Mouse (Mus musculus) liver, adult 2 months (tissue): ENCODE data around the gene Shoc2.

Source experiments
- CTCF ChIP-seq: fragments of 200-500 bp; IDR thresholded peaks from 2 replicates; pipeline ENCODE4 v1.5.1; 2011; ENCODE audit warnings: low read depth, low read length, control low read depth
- POLR2A ChIP-seq: fragments of 200-500 bp; IDR thresholded peaks from 2 replicates; pipeline ENCODE4 v1.6.1; 2011; ENCODE audit warnings: low read length, control low read depth; ENCODE audit not compliant: insufficient read depth; ENCODE audit errors: extremely low read depth

GRCm38 (mm10) chr19:53906033-53906702 lies 37.9 kb upstream of the Shoc2 start:
- TF ChIP-seq CTCF: no peak
- no peak for TF ChIP-seq POLR2A
